Mouse (Mus musculus): ENCODE results near the gene Pde4a.

Gene Pde4a

GRCm38 (mm10) chr9:21149077-21149653 lies 16.3 kb upstream of the Pde4a start:
- in situ Hi-C loops (cut with MboI, MseI): no loop called here

- in situ Hi-C loops (cut with MboI, MseI): no loop called here
Measured at GRCm38 (mm10) chr9:21149654-21150419, 15.7 kb upstream of the Pde4a start, which contains the start of gene Cdc37. TSS of gene Cdc37 (minus strand) at chr9:21149982.

- in situ Hi-C loops (cut with MboI, MseI): no loop called here
Measured at GRCm38 (mm10) chr9:21152715-21153114, 12.8 kb upstream of the Pde4a start.

DNA sequence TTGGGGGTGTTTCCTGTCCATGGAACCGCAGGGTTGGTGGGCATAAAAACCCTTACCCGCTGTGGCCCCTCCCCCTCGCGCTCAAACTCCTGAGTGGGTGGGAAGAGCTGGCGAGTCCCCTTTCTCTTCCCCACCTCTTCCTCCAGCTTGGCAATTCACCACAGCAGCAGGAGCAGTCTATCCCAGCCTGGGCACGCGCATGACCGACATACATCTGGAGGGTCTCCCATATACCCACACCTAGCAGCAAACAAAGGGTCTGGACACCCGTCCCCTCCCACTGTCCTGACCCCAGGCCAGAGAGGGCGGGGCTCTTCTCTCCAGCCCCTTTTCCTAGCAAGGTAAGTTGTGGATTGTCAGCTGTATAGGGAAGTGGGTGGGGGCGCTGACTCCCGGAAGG lies 12.2 kb upstream of the Pde4a start:
- in situ Hi-C loops (cut with MboI, MseI): no loop called here

GRCm38 (mm10) chr9:21153833-21154232 lies 11.7 kb upstream of the Pde4a start:
- in situ Hi-C loops (cut with MboI, MseI): no loop called here

DNA sequence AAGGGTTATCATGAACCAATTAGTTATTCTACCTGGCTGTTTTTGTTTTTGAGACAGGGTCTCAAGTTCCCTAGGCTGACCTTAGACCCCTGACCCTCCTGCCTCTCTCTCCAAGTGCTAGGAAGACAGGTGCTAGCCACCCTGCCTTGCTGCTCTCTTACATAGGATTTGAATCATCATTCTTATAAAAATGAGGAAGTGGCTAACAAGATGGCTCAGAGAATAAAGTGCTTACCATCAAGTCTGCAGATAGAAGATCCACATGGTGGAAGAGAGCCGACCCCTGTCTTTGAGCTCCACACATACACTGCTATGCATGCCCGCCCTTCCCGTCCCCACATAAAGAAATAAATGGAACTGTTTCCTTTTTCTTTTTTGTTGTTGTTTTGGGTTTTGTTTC lies 10.7 kb upstream of the Pde4a start:
- in situ Hi-C loops (cut with MboI, MseI): no loop called here

- in situ Hi-C loops (cut with MboI, MseI): no loop called here
Measured at GRCm38 (mm10) chr9:21161209-21161909, 4.2 kb upstream of the Pde4a start.

- in situ Hi-C loops (cut with MboI, MseI): no loop called here
Measured at GRCm38 (mm10) chr9:21163086-21164050, 2.1 kb upstream of the Pde4a start.

GRCm38 (mm10) chr9:21164072-21164471 lies 1.4 kb upstream of the Pde4a start:
- in situ Hi-C loops (cut with MboI, MseI): no loop called here

- in situ Hi-C loops (cut with MboI, MseI): no loop called here
Measured at GRCm38 (mm10) chr9:21165952-21166451, 488 bp downstream of the Pde4a start.

DNA sequence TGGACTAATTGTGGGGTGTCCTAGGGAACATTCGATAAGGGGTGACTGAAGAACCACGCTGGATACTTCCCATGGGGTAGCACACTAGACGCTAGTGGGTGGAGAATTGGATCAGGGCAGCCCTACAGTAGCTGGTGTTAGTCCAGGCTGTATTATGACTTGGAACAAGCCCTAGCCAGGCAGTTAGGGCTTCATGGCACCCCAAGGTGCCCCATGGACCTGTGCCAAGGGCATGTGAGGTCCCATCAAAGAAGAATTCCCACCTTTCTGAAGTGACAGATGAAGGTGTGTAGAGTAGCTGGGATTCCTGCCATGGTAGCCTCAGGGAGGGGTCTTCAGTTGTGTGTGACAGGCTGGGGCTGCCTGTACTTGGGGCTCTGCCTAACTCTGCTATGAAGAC lies 1.0 kb downstream of the Pde4a start:
- in situ Hi-C loops (cut with MboI, MseI): no loop called here

GRCm38 (mm10) chr9:21167140-21168097 lies 1.9 kb downstream of the Pde4a start:
- in situ Hi-C loops (cut with MboI, MseI): no loop called here

DNA sequence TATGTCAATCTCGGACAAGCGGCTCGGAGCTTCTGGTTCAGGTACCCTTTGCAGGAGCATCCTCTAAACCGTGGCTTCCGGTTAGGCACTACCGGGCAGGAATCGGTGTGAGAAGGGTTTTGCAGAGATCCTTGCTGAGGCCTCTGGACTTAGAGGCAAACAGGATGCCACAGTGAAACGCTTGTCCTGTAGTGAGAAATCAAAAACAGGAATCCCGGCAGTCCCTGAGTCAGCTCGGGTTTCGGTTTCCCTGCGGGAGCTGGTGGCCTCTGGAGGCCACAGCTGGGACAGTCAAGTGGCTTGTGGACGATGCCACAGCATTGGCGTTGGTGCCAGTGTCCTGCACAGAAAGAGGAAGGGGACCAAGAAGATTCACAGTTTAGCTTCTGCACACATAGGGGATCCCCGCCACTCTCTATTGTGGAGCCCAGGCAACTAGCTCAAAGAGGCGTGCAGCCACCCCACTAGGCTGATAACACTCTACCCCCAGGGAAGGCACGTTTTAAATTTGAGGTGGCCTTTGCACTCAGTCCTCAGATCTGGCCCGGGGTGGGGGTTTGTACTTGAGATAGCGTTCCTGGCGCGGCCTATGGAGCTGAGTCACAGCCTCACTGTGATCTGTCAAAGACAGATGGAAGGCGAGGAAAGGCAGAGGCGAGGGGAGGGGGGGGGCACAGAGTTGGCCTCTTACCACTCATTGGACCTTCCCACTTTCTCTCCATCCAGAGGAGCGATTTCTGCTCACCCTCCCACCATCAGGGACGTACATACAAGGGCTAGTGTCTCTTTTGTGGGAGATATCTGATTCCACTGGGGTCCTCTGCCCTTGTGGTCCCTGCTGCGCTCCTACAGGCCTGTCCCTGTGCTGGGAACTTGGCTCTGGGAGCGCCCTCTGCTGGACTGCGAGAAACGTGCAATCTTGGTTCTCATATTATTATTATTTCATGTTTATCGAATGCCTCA lies 2.9 kb downstream of the Pde4a start:
- in situ Hi-C loops (cut with MboI, MseI): no loop called here

- in situ Hi-C loops (cut with MboI, MseI): no loop called here
Measured at GRCm38 (mm10) chr9:21169157-21169556, 3.6 kb downstream of the Pde4a start.

DNA sequence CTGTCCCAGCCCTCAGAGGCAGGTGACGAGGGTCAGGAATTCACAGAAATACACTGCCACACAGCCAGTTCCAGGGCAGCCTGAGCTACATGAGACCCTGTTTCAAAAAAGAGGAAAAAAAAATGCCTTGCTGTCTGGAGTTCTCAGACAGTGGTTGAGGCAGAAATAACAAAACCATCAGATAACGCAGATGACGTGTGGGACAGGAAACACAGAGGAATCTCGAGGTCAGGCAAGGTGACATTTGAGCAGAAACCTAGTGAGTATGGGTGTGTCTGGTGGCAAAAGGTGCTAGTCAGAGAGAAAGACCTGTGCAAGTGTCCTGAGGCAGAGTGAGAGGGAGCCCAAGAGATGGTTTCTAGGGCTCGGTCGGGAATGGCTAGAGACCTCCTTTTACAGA lies 6.8 kb downstream of the Pde4a start:
- in situ Hi-C loops (cut with MboI, MseI): no loop called here

GRCm38 (mm10) chr9:21180402-21180801 lies 14.9 kb downstream of the Pde4a start:
- in situ Hi-C loops (cut with MboI, MseI): no loop called here

- in situ Hi-C loops (cut with MboI, MseI): no loop called here
Measured at GRCm38 (mm10) chr9:21180841-21181240, 15.3 kb downstream of the Pde4a start.

- in situ Hi-C loops (cut with MboI, MseI): no loop called here
Measured at GRCm38 (mm10) chr9:21181421-21182220, 16.1 kb downstream of the Pde4a start.

All from T-helper 1 cell (primary cell).